ENCODE assay signal across 29 mouse cellular contexts in genomic region chr11:54201881-54202685, GRCm38 (mm10). TPM values are rescaled to one million over a fixed set of nuclear protein-coding genes. Genes with fewer than 3 reads are reported as not detected.
DNase-seq lines count a peak whose midpoint lies in the region; ATAC-seq and TF ChIP-seq lines count a peak whose summit lies in the region.
"Had no signal": no experiment of that assay in that cellular context is flagged by ENCODE, and none has a peak within 500 bp of the region (broad histone marks: within the 10 kb centered on the region; RNA-seq: fewer than 3 reads in every experiment).

No protein-coding gene starts in this region.

- H3K36me3 ChIP-seq in CH12.LX (replicated peaks in 1 of 2; ENCODE audit: control insufficient read depth in 1 of 2, insufficient read depth in 1 of 2, low read length in 1 of 2) (no peaks in the 10 kb centered on the region), MEL (ENCODE audit: control insufficient read depth in 1 of 2, insufficient read depth in 2 of 2, low read length in 2 of 2) (peaks cover 0 to 39% of the 10 kb centered on the region in 2 experiments; a peak in 2 of 4 replicates)
- H3K36me3 ChIP-seq in kidney, adult 2 months (ENCODE audit: control insufficient read depth, insufficient read depth, low read length) = no peaks in the 10 kb centered on the region
- H3K36me3 ChIP-seq in liver, embryonic 12.5 days = no peaks in the 10 kb centered on the region
- H3K36me3 ChIP-seq: embryonic facial prominence, embryonic 15.5 days; forebrain, embryonic 15.5 days; heart, embryonic 15.5 days; hindbrain, embryonic 10.5 days had no signal

- in situ Hi-C loops in CH12.LX (cut with MboI; ENCODE audit: low pct_ligation_motif_present, low pct_unique_long_range_greater_than_20kb, low sequenced_read_pairs) = no loop called here

- H3K27me3 ChIP-seq in CH12.LX (replicated peaks) (no peaks in the 10 kb centered on the region), MEL (ENCODE audit: control insufficient read depth in 1 of 2, insufficient read depth in 2 of 2, low read length in 2 of 2) (peaks cover 0 to under 1% of the 10 kb centered on the region in 2 experiments; a peak in 1 of 4 replicates)
- no peaks in the 10 kb centered on the region; the same call in 1 of the 2 replicates for H3K27me3 ChIP-seq in kidney, adult 2 months (replicated peaks; ENCODE audit: control insufficient read depth, insufficient read depth, low read length)
- no peaks in the 10 kb centered on the region for H3K27me3 ChIP-seq in liver, embryonic 12.5 days (replicated peaks)
- H3K27me3 ChIP-seq: embryonic facial prominence, embryonic 15.5 days; forebrain, embryonic 15.5 days; heart, embryonic 15.5 days had no signal

- ATAC-seq in common myeloid progenitor, adult 5-6 weeks (replicated peaks; ENCODE audit: low read depth, poor library complexity, severe bottlenecking) = 0 out of 2 replicates have a peak, but pooled peaks have one; percentile 11
- no peak for ATAC-seq in liver, embryonic 12.5 days
- ATAC-seq: activated CD4-positive, CD25-positive, alpha-beta regulatory T cell, adult 4 months; forebrain, embryonic 15.5 days; intestine, postnatal 0 days had no signal

- TF ChIP-seq CTCF in CH12.LX (conservative IDR thresholded peaks at IDR 0.05 in 1 of 2, IDR thresholded peaks at IDR 0.05 in 1 of 2; ENCODE audit: low read depth in 2 of 2, low read length in 2 of 2) = no peak
- no peak for TF ChIP-seq CTCF in MEL (IDR thresholded peaks at IDR 0.05 in 2 of 3, conservative IDR thresholded peaks at IDR 0.05 in 1 of 3; ENCODE audit: control insufficient read depth in 1 of 3, insufficient read depth in 1 of 3, low read depth in 2 of 3, low read length in 3 of 3, poor library complexity in 1 of 3, severe bottlenecking in 1 of 3)
- no peak for TF ChIP-seq CTCF in kidney, adult 2 months (conservative IDR thresholded peaks at IDR 0.05; ENCODE audit: insufficient read depth, insufficient read length, low read depth, low read length)

- H3K4me1 ChIP-seq in CH12.LX (ENCODE audit: control insufficient read depth in 1 of 2, insufficient read depth in 2 of 2) (peaks cover 41 to 67% of the 10 kb centered on the region in 2 experiments), MEL (ENCODE audit: control insufficient read depth in 1 of 2, insufficient read depth in 2 of 2, low read length in 2 of 2) (peaks cover 8 to 48% of the 10 kb centered on the region in 2 experiments)
- no peaks in the 10 kb centered on the region for H3K4me1 ChIP-seq in kidney, adult 2 months (ENCODE audit: control insufficient read depth, insufficient read depth, low read length)
- H3K4me1 ChIP-seq in liver, embryonic 12.5 days = peaks cover 17% of the 10 kb centered on the region
- H3K4me1 ChIP-seq: embryonic facial prominence, embryonic 15.5 days; forebrain, embryonic 15.5 days; heart, embryonic 15.5 days; hindbrain, embryonic 10.5 days had no signal

- H3K79me2 ChIP-seq in CH12.LX (replicated peaks; ENCODE audit: control insufficient read depth, extremely low read depth, insufficient read depth, poor library complexity, severe bottlenecking) (no peaks in the 10 kb centered on the region), MEL (ENCODE audit: control insufficient read depth, insufficient read depth, low read length, poor library complexity) (no peaks in the 10 kb centered on the region)

- dilution Hi-C loops in CH12.LX (cut with MboI; ENCODE audit: extremely low pct_ligation_motif_present, extremely low pct_unique_long_range_greater_than_20kb, low sequenced_read_pairs) = no loop called here

- H3K9ac ChIP-seq in CH12.LX (ENCODE audit: insufficient read depth, low read depth) (no peak overlapping the region), MEL (ENCODE audit: control insufficient read depth, low read depth, low read length, poor library complexity, severe bottlenecking) (no peak overlapping the region)
- no peak overlapping the region for H3K9ac ChIP-seq in liver, embryonic 12.5 days
- H3K9ac ChIP-seq: embryonic facial prominence, embryonic 15.5 days; forebrain, embryonic 15.5 days; heart, embryonic 15.5 days; hindbrain, embryonic 14.5 days had no signal

- peak; percentile 84 for DNase-seq in A20 (ENCODE audit: low read depth, low spot score)
- DNase-seq in CH12.LX (ENCODE audit: extremely low read depth) = peak; percentile 99
- no peak for DNase-seq in MEL (ENCODE audit: low read depth, low spot score)
- no peak for DNase-seq in kidney, adult 2 months
- no peak for DNase-seq in cerebellum, postnatal 25 days
- DNase-seq in right cerebral cortex, postnatal 36 days (ENCODE audit: low spot score in 2 of 2) = no peak
- DNase-seq: adrenal gland, postnatal 14 days; cerebellum, adult 18-20 months; cerebellum, adult 9-11 months; embryo, embryonic 11 days; gastrocnemius, postnatal 36 days; heart, adult 18-20 months; kidney, adult 9 months had no signal

- H3K9me3 ChIP-seq in CH12.LX (replicated peaks; ENCODE audit: low read length) (peaks cover 3% of the 10 kb centered on the region), MEL (replicated peaks; ENCODE audit: insufficient read depth, low read length) (no peaks in the 10 kb centered on the region)
- H3K9me3 ChIP-seq in liver, embryonic 12.5 days (replicated peaks) = no peaks in the 10 kb centered on the region
- H3K9me3 ChIP-seq: embryonic facial prominence, embryonic 15.5 days; forebrain, embryonic 15.5 days; heart, embryonic 15.5 days; hindbrain, embryonic 10.5 days had no signal

- TF ChIP-seq POLR2A in CH12.LX (IDR thresholded peaks at IDR 0.05; ENCODE audit: low read depth, low read length) (no peak), MEL (IDR thresholded peaks at IDR 0.05; ENCODE audit: control insufficient read depth in 1 of 2, insufficient read depth in 1 of 2, low read depth in 1 of 2, low read length in 2 of 2, poor library complexity in 1 of 2) (no peak)
- no peak for TF ChIP-seq POLR2A in kidney, adult 2 months (IDR thresholded peaks at IDR 0.05; ENCODE audit: low read depth, low read length)

- peak overlapping the region; percentile 74 for H3K4me2 ChIP-seq in CH12.LX (ENCODE audit: insufficient read depth, low read depth, poor library complexity, severe bottlenecking)
- no peak overlapping the region for H3K4me2 ChIP-seq in liver, embryonic 12.5 days
- H3K4me2 ChIP-seq: embryonic facial prominence, embryonic 15.5 days; forebrain, embryonic 15.5 days; heart, embryonic 11.5 days; heart, embryonic 15.5 days; hindbrain, embryonic 14.5 days had no signal

- H3K27ac ChIP-seq in CH12.LX (ENCODE audit: insufficient read depth, low read depth) (peak overlapping the region; percentile 97), MEL (ENCODE audit: control insufficient read depth, low read depth, low read length) (peak overlapping the region; percentile 72)
- H3K27ac ChIP-seq in kidney, adult 2 months (ENCODE audit: insufficient read depth, low read depth, low read length) = no peak overlapping the region
- no peak overlapping the region for H3K27ac ChIP-seq in liver, embryonic 12.5 days
- H3K27ac ChIP-seq: embryonic facial prominence, embryonic 15.5 days; forebrain, embryonic 15.5 days; heart, embryonic 15.5 days; hindbrain, embryonic 10.5 days; hindbrain, embryonic 14.5 days had no signal

- TF ChIP-seq EP300 in CH12.LX (IDR thresholded peaks at IDR 0.05; ENCODE audit: low read length) = peak; percentile 96
- no peak for TF ChIP-seq EP300 in MEL (IDR thresholded peaks at IDR 0.05; ENCODE audit: low read depth in 1 of 2, low read length in 2 of 2)

- no peak; the same call in 1 of the 2 replicates for TF ChIP-seq RAD21 in CH12.LX (IDR thresholded peaks at IDR 0.05; ENCODE audit: low read depth, low read length)
- TF ChIP-seq RAD21 in MEL (IDR thresholded peaks at IDR 0.05; ENCODE audit: low read depth, low read length) = no peak

- no peak overlapping the region for H3K4me3 ChIP-seq in CH12.LX (replicated peaks in 1 of 3; ENCODE audit: low read depth in 2 of 3, low read length in 2 of 3, poor library complexity in 1 of 3)
- H3K4me3 ChIP-seq in MEL (ENCODE audit: control insufficient read depth in 1 of 2, insufficient read depth in 1 of 2, low read depth in 2 of 2, low read length in 2 of 2) = no peak overlapping the region
- no peak overlapping the region for H3K4me3 ChIP-seq in kidney, adult 2 months (ENCODE audit: insufficient read depth, low read depth, low read length)
- no peak overlapping the region for H3K4me3 ChIP-seq in liver, embryonic 12.5 days
- H3K4me3 ChIP-seq: embryonic facial prominence, embryonic 15.5 days; erythroblast, embryonic 14.5 days; forebrain, embryonic 15.5 days; heart, embryonic 15.5 days; hindbrain, embryonic 10.5 days had no signal

- WGBS in kidney, adult 2 months = 69% methylated on average over 3 of the region's 3 CpGs
- WGBS in liver, embryonic 12.5 days (ENCODE audit: insufficient replicate concordance) = 43% methylated on average over 3 of the region's 3 CpGs

TF ChIP-seq in CH12.LX, 34 proteins besides CTCF, POLR2A, EP300 and RAD21 (continues in another document):
- TF ChIP-seq UBTF (IDR thresholded peaks at IDR 0.05; ENCODE audit: low read depth, low read length) (no peak), JUND (conservative IDR thresholded peaks at IDR 0.05; ENCODE audit: low read depth, low read length) (peak; percentile 89), NELFE (IDR thresholded peaks at IDR 0.05; ENCODE audit: low read depth, low read length) (no peak; the same call in 1 of the 2 replicates), CHD1 (IDR thresholded peaks at IDR 0.05; ENCODE audit: low read depth, low read length) (no peak), MAX (IDR thresholded peaks at IDR 0.05; ENCODE audit: low read length) (peak; percentile 53; the same call in 1 of the 2 replicates), ZKSCAN1 (IDR thresholded peaks at IDR 0.05; ENCODE audit: borderline replicate concordance, low read depth, low read length) (no peak)

TF ChIP-seq in MEL, 35 proteins besides CTCF, POLR2A, EP300 and RAD21:
- TF ChIP-seq UBTF (IDR thresholded peaks at IDR 0.05; ENCODE audit: borderline replicate concordance, insufficient read depth, low read depth, low read length) = no peak
- no peak for TF ChIP-seq CHD1 (IDR thresholded peaks at IDR 0.05; ENCODE audit: low read depth, low read length)
- no peak for TF ChIP-seq GATA1 (IDR thresholded peaks at IDR 0.05; ENCODE audit: low read depth, low read length)

RNA-seq across cellular contexts. Expression of gene Csf2, which starts 47.4 kb away (rescaled TPM):
- 1.9 and 2.6 TPM in 2 replicates for total RNA-seq in CH12.LX (2012; rRNA removed)
- total RNA-seq in CH12.LX (2014; rRNA removed) = 1.4 and 2.4 TPM in 2 replicates
- polyA plus RNA-seq in CH12.LX (2012; ENCODE audit: insufficient read length, low read depth) = 0.79 and 0.83 TPM in 2 replicates
- not detected in 2 replicates for total RNA-seq in MEL (2012; rRNA removed)
- polyA plus RNA-seq in MEL (2012; ENCODE audit: insufficient read depth in 1 of 2, insufficient read length in 2 of 2, low read depth in 1 of 2, low replicate concordance in 2 of 2, missing spikeins in 1 of 2) = under 1 TPM in 1 of 2 experiments, not detected in 1; 0.15 TPM
- not detected in 2 replicates for total RNA-seq in common myeloid progenitor, adult 5-6 weeks (2017)
- polyA plus RNA-seq in kidney, adult 2 months (2012; rRNA removed) = not detected in 2 replicates
- polyA plus RNA-seq in liver, embryonic 12.5 days (2016; fragmentation: Nextera tagmentation; extraction: Ambion mirVana) = not detected in 2 replicates
- total RNA-seq: adrenal gland, adult 18-20 months; adrenal gland, postnatal 14 days; gastrocnemius, adult 8-10 months; gastrocnemius, postnatal 36 days; heart, adult 18-20 months; heart, postnatal 25 days had no signal
- polyA plus RNA-seq: embryonic facial prominence, embryonic 11.5 days; embryonic facial prominence, embryonic 15.5 days; erythroblast, embryonic 14.5 days; forebrain, embryonic 11.5 days; forebrain, embryonic 15.5 days; heart, embryonic 11.5 days; heart, embryonic 15.5 days; hindbrain, embryonic 10.5 days; hindbrain, embryonic 14.5 days had no signal

Comparison
In these comparisons a context has a peak if more than half of its experiments do, and no peak if none do; other contexts are left out.
1. DNase-seq: peak in A20 (single experiment) and CH12.LX (single experiment); none in MEL (single experiment), kidney, adult 2 months (single experiment), cerebellum, postnatal 25 days (0 of 2) and right cerebral cortex, postnatal 36 days (0 of 2).
2. H3K27ac ChIP-seq: peak in CH12.LX (single experiment) and MEL (single experiment); none in kidney, adult 2 months (single experiment) and liver, embryonic 12.5 days (single experiment).